Mouse (Mus musculus) gastrocnemius, postnatal 4 days (tissue): ENCODE data around the gene Manbal. TPM values are rescaled to one million over a fixed set of nuclear protein-coding genes. Genes with fewer than 3 reads are reported as not detected.

Experiments used
- DNase-seq, 2 experiments: peaks; one replicate each; pipeline ENCODE4 v3.0.0; 2021 to 2022; ENCODE audit warnings: low spot score in 2 of 2, mixed read lengths in 2 of 2
- total RNA-seq, 2 experiments: library from RNA; stranded (reverse); gene quantifications; 2 replicates each; pipeline ENCODE4 v1.2.3; 2021

Gene Manbal
- total RNA-seq, 2 experiments from 2014 or later = 32.4 to 32.9 TPM

- no peak for DNase-seq
Measured at GRCm38 (mm10) chr2:157430667-157431429, 63.5 kb downstream of the Manbal start.

- no peak for DNase-seq
Measured at GRCm38 (mm10) chr2:157431912-157432311, 64.5 kb downstream of the Manbal start.

GRCm38 (mm10) chr2:157432476-157432875, 65.1 kb downstream of the Manbal start:
- DNase-seq = no peak

DNA sequence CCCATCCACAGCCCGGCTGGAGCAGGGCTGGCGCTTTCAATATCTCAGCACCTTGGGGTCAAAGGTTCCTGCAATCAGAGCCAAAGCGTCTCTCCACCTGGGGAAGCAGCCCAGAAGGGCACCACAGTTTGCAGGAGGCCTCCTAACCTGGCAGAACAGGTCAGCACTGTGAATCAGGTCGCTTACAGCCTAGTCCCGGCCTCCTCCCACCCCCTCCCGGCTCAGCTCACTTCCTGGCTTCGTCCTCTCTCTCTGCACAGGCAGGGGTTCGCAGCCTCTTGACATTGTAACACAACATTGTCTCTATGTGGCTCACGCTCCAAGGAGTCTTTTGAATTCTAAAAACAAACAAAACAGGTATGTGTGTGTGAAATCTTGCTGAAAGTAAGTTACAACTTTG, 66.6 kb downstream of the Manbal start:
- no peak for DNase-seq

- peak in 1 of 2 experiments; percentile 36 for DNase-seq
Measured at GRCm38 (mm10) chr2:157434497-157434896, 67.1 kb downstream of the Manbal start.

GRCm38 (mm10) chr2:157436496-157436895, 69.1 kb downstream of the Manbal start:
- no peak for DNase-seq

- DNase-seq = no peak
Measured at GRCm38 (mm10) chr2:157437123-157437522, 69.7 kb downstream of the Manbal start.

DNA sequence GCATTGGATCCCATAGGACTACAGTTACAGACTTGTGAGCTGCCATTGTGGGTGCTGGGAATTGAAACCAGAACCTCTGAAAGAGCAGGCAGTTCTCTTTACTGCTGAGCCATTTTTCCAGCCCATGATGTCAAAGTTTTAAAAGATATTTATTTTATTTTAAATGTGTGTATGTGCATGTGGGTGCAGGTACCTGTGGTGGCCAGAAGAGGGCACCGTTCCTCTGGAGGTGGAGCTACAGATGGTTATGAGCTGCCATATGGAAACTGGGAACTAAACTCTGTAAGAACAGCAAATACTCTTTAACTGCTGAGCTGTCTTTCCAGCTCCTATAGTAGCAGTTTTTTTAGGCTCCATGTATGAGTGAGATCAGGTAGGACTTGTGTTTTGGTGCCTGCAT, 74.0 kb downstream of the Manbal start:
- no peak for DNase-seq

Other genes with a start within 250 kb of the Manbal start
- 10 to 100 TPM; 23.4 to 23.6 TPM for gene Samhd1, start 232.3 kb upstream of the Manbal start, total RNA-seq
- 10 to 100 TPM; 11.8 to 13.3 TPM for gene Rbl1, start 163.1 kb upstream of the Manbal start, total RNA-seq
- 100 to 1,000 TPM; 142 to 155 TPM for gene Rpn2, start 88.6 kb upstream of the Manbal start, total RNA-seq
- under 1 TPM; 0.16 to 0.29 TPM for gene Mroh8, start 88.0 kb upstream of the Manbal start, total RNA-seq
- not detected for gene Ghrh, start 20.1 kb upstream of the Manbal start, total RNA-seq
- gene Src, start 50.9 kb downstream of the Manbal start, total RNA-seq = 10 to 100 TPM; 13.3 to 13.6 TPM
- gene Nnat, start 192.5 kb downstream of the Manbal start, total RNA-seq = 10 to 100 TPM; 20.2 to 41.1 TPM
- gene Blcap, start 203.7 kb downstream of the Manbal start, total RNA-seq = 10 to 100 TPM; 41.0 to 43.3 TPM